Mouse (Mus musculus) 3134 (cell line): Measurements from ENCODE around the gene Akap12.

ENCODE experiments used
- DNase-seq: peaks from one replicate; pipeline ENCODE4 v3.0.0-alpha.2; 2011; ENCODE audit warnings: low spot score; ENCODE audit not compliant: insufficient read length; ENCODE audit errors: extremely low read depth

Gene Akap12

GRCm38 (mm10) chr10:4354371-4355260 lies 88.4 kb downstream of the Akap12 start:
- DNase-seq, result no peak

GRCm38 (mm10) chr10:4355882-4356451 lies 89.8 kb downstream of the Akap12 start:
- DNase-seq, result no peak

GRCm38 (mm10) chr10:4356640-4357039 lies 90.5 kb downstream of the Akap12 start:
- no peak for DNase-seq

- DNase-seq, result no peak
Measured at GRCm38 (mm10) chr10:4357435-4357834, 91.3 kb downstream of the Akap12 start.

- DNase-seq, result no peak
Measured at GRCm38 (mm10) chr10:4364618-4365017, 98.4 kb downstream of the Akap12 start.

- no peak for DNase-seq
Measured at GRCm38 (mm10) chr10:4370105-4370504, 103.9 kb downstream of the Akap12 start.

GRCm38 (mm10) chr10:4372011-4372410 lies 105.8 kb downstream of the Akap12 start:
- DNase-seq, result no peak

GRCm38 (mm10) chr10:4373558-4373957 lies 107.4 kb downstream of the Akap12 start:
- no peak for DNase-seq

- DNase-seq, result no peak
Measured at GRCm38 (mm10) chr10:4374239-4374638, 108.1 kb downstream of the Akap12 start.

GRCm38 (mm10) chr10:4374734-4375133 lies 108.6 kb downstream of the Akap12 start:
- DNase-seq, result no peak

GRCm38 (mm10) chr10:4375267-4375666 lies 109.1 kb downstream of the Akap12 start:
- no peak for DNase-seq

GRCm38 (mm10) chr10:4376461-4376860 lies 110.3 kb downstream of the Akap12 start:
- no peak for DNase-seq

GRCm38 (mm10) chr10:4376931-4377330 lies 110.8 kb downstream of the Akap12 start:
- no peak for DNase-seq

GRCm38 (mm10) chr10:4380748-4381147 lies 114.6 kb downstream of the Akap12 start:
- no peak for DNase-seq

- DNase-seq, result no peak
Measured at GRCm38 (mm10) chr10:4384244-4384643, 118.1 kb downstream of the Akap12 start.

- peak; percentile 94 for DNase-seq
Measured at GRCm38 (mm10) chr10:4386609-4387591, 120.7 kb downstream of the Akap12 start.

- peak; percentile 60 for DNase-seq
Measured at GRCm38 (mm10) chr10:4387701-4388383, 121.7 kb downstream of the Akap12 start, which contains the start of gene Zbtb2. Gene Zbtb2 (minus strand): TSS chr10:4388108.

- no peak for DNase-seq
Measured at GRCm38 (mm10) chr10:4388384-4388745, 122.2 kb downstream of the Akap12 start.

- DNase-seq, result no peak
Measured at GRCm38 (mm10) chr10:4389036-4389435, 122.9 kb downstream of the Akap12 start.

- no peak for DNase-seq
Measured at GRCm38 (mm10) chr10:4389461-4390112, 123.4 kb downstream of the Akap12 start.
